Comparison of ENCODE assay signal across 13 mouse cellular contexts in the genomic region with DNA sequence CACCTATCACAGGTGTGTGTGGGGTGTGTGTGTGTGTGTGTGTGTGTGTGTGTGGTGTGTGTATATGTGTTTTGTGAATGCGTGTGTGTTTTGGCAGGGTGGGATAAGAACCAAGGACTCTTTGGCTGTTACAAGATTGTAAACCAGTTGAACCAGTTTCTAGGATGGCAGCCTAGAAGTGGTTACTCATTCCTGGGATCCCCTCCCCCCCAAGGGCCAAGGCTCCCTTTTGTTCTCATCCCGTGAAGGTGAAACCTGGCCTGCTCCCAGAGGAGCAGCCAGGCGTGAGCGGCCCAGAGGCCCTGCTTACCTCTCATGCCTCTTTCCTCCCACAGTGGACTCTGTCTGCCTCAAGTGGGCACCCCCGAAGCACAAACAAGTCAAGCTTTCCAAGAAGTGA. TPM values are rescaled to one million over a fixed set of nuclear protein-coding genes. Genes with fewer than 3 reads are reported as not detected.
A peak's percentile ranks its signal among the peaks of the same experiment; 100 is the strongest.
DNase-seq lines count a peak whose midpoint lies in the region; ATAC-seq lines count a peak whose summit lies in the region.
"Had no signal": no experiment of that assay in that cellular context is flagged by ENCODE, and none has a peak within 500 bp of the region (broad histone marks: within the 10 kb centered on the region; RNA-seq: fewer than 3 reads in every experiment).

No protein-coding gene starts in this region.

- no peak overlapping the region for H3K4me3 ChIP-seq in ES-E14 (ENCODE audit: insufficient read depth in 1 of 2, low read depth in 1 of 2, low read length in 2 of 2, poor library complexity in 1 of 2, severe bottlenecking in 1 of 2)
- no peak overlapping the region for H3K4me3 ChIP-seq in embryonic facial prominence, embryonic 14.5 days (ENCODE audit: low read depth, low read length)
- H3K4me3 ChIP-seq in kidney, embryonic 15.5 days (replicated peaks) = no peak overlapping the region
- no peak overlapping the region for H3K4me3 ChIP-seq in liver, embryonic 12.5 days
- H3K4me3 ChIP-seq in heart, embryonic 11.5 days (ENCODE audit: low read depth, low read length) = no peak overlapping the region
- H3K4me3 ChIP-seq: midbrain, embryonic 15.5 days had no signal

- H3K36me3 ChIP-seq in ES-E14 (ENCODE audit: control insufficient read depth, insufficient read depth, low read length, poor library complexity, severe bottlenecking) = peaks cover 59% of the 10 kb centered on the region
- H3K36me3 ChIP-seq in embryonic facial prominence, embryonic 14.5 days (ENCODE audit: control insufficient read depth, insufficient read depth, low read length) = peaks cover 60% of the 10 kb centered on the region
- H3K36me3 ChIP-seq in kidney, embryonic 15.5 days = peaks cover 64% of the 10 kb centered on the region
- H3K36me3 ChIP-seq in liver, embryonic 12.5 days = peaks cover 36% of the 10 kb centered on the region
- H3K36me3 ChIP-seq in heart, embryonic 11.5 days (ENCODE audit: control insufficient read depth, insufficient read depth, low read length) = no peaks in the 10 kb centered on the region

- no peak overlapping the region; the same call in 1 of the 2 replicates for H3K9ac ChIP-seq in ES-E14 (ENCODE audit: insufficient read depth, low read depth, low read length, poor library complexity, severe bottlenecking)
- H3K9ac ChIP-seq in embryonic facial prominence, embryonic 14.5 days (ENCODE audit: low read depth, low read length) = no peak overlapping the region
- 0 out of 2 replicates have a peak overlapping the region, but pooled peaks have one; percentile 7 for H3K9ac ChIP-seq in kidney, embryonic 15.5 days
- no peak overlapping the region for H3K9ac ChIP-seq in liver, embryonic 12.5 days
- H3K9ac ChIP-seq in heart, embryonic 11.5 days (ENCODE audit: low read depth, low read length) = no peak overlapping the region
- H3K9ac ChIP-seq: forebrain, postnatal 0 days; hindbrain, embryonic 14.5 days; midbrain, embryonic 15.5 days had no signal

- H3K27ac ChIP-seq in ES-E14 (ENCODE audit: insufficient read depth, low read depth, low read length, poor library complexity, severe bottlenecking) = peak overlapping the region; percentile 54; the same call in 1 of the 2 replicates
- H3K27ac ChIP-seq in embryonic facial prominence, embryonic 14.5 days (replicated peaks; ENCODE audit: low read depth, low read length) = peak overlapping the region; percentile 72
- H3K27ac ChIP-seq in kidney, embryonic 15.5 days = peak overlapping the region; percentile 93
- no peak overlapping the region for H3K27ac ChIP-seq in liver, embryonic 12.5 days
- H3K27ac ChIP-seq in heart, embryonic 11.5 days (ENCODE audit: low read depth, low read length) = no peak overlapping the region
- H3K27ac ChIP-seq: hindbrain, embryonic 14.5 days; midbrain, embryonic 15.5 days had no signal

- H3K4me1 ChIP-seq in ES-E14 (ENCODE audit: control insufficient read depth in 2 of 2, insufficient read depth in 2 of 2, low read length in 2 of 2, poor library complexity in 1 of 2) = peaks cover 0 to 25% of the 10 kb centered on the region in 2 experiments; a peak in 3 of 4 replicates
- no peaks in the 10 kb centered on the region for H3K4me1 ChIP-seq in embryonic facial prominence, embryonic 14.5 days (ENCODE audit: control insufficient read depth, insufficient read depth, low read length)
- H3K4me1 ChIP-seq in kidney, embryonic 15.5 days = peaks cover 59% of the 10 kb centered on the region
- peaks cover 44% of the 10 kb centered on the region for H3K4me1 ChIP-seq in liver, embryonic 12.5 days
- 0 out of 2 replicates have a peak, but pooled peaks cover 3% of the 10 kb centered on the region for H3K4me1 ChIP-seq in heart, embryonic 11.5 days (ENCODE audit: control insufficient read depth, insufficient read depth, low read length)
- H3K4me1 ChIP-seq: midbrain, embryonic 15.5 days had no signal

- no peak overlapping the region for H3K4me2 ChIP-seq in embryonic facial prominence, embryonic 14.5 days (ENCODE audit: low read depth, low read length)
- peak overlapping the region; percentile 8; the same call in 1 of the 2 replicates for H3K4me2 ChIP-seq in kidney, embryonic 15.5 days
- H3K4me2 ChIP-seq in liver, embryonic 12.5 days = no peak overlapping the region
- H3K4me2 ChIP-seq in heart, embryonic 11.5 days = no peak overlapping the region
- H3K4me2 ChIP-seq: hindbrain, embryonic 14.5 days; midbrain, embryonic 15.5 days had no signal

- peaks cover 17% of the 10 kb centered on the region; the same call in 1 of the 2 replicates for H3K27me3 ChIP-seq in embryonic facial prominence, embryonic 14.5 days (replicated peaks; ENCODE audit: control insufficient read depth, insufficient read depth, low read length)
- H3K27me3 ChIP-seq in kidney, embryonic 15.5 days = peaks cover 9% of the 10 kb centered on the region
- H3K27me3 ChIP-seq in liver, embryonic 12.5 days (replicated peaks) = peaks cover 8% of the 10 kb centered on the region
- H3K27me3 ChIP-seq in heart, embryonic 11.5 days (ENCODE audit: control insufficient read depth, insufficient read depth, low read length) = peaks cover 15% of the 10 kb centered on the region

- WGBS in embryonic facial prominence, embryonic 14.5 days = 69% methylated on average over 5 of the region's 5 CpGs
- WGBS in kidney, embryonic 15.5 days = 36% methylated on average over 5 of the region's 5 CpGs
- WGBS in liver, embryonic 12.5 days (ENCODE audit: insufficient replicate concordance) = 71% methylated on average over 5 of the region's 5 CpGs
- 82% methylated on average over 5 of the region's 5 CpGs for WGBS in heart, embryonic 11.5 days (ENCODE audit: insufficient replicate concordance)

- DNase-seq in ES-E14 (ENCODE audit: low read depth, low spot score) = no peak
- peak; percentile 88 for DNase-seq in embryonic facial prominence, embryonic 14.5 days (ENCODE audit: low spot score)
- peak; percentile 81 for DNase-seq in lung, postnatal 10 days
- DNase-seq: forebrain, postnatal 0 days; heart, adult 11 months; layer of hippocampus, postnatal 36 days had no signal

- peaks cover 5% of the 10 kb centered on the region for H3K9me3 ChIP-seq in ES-E14 (ENCODE audit: control insufficient read depth, insufficient read depth, low read depth, low read length)
- no peaks in the 10 kb centered on the region for H3K9me3 ChIP-seq in embryonic facial prominence, embryonic 14.5 days (ENCODE audit: control insufficient read depth, low read length)
- H3K9me3 ChIP-seq in kidney, embryonic 15.5 days (replicated peaks) = no peaks in the 10 kb centered on the region
- H3K9me3 ChIP-seq in liver, embryonic 12.5 days (replicated peaks) = no peaks in the 10 kb centered on the region
- no peaks in the 10 kb centered on the region for H3K9me3 ChIP-seq in heart, embryonic 11.5 days (replicated peaks; ENCODE audit: control insufficient read depth, low read length)
- H3K9me3 ChIP-seq: midbrain, embryonic 15.5 days had no signal

- in situ Hi-C loops in ES-E14 (cut with MboI; ENCODE audit: low sequenced_read_pairs in 2 of 2, unreplicated experiment in 2 of 2) = no loop called here

- peak; percentile 81 for ATAC-seq in embryonic facial prominence, embryonic 14.5 days (ENCODE audit: low read depth)
- peak; percentile 80 for ATAC-seq in kidney, embryonic 15.5 days (replicated peaks; ENCODE audit: low FRiP score)
- ATAC-seq in erythroid progenitor cell, adult 5-6 weeks (replicated peaks; ENCODE audit: low FRiP score, poor library complexity, severe bottlenecking) = no peak
- ATAC-seq in liver, embryonic 12.5 days = no peak
- ATAC-seq in heart, embryonic 11.5 days (replicated peaks; ENCODE audit: insufficient number of reproducible peaks, low FRiP score, low TSS enrichment) = no peak
- ATAC-seq: CD4-positive, CD25-positive, alpha-beta regulatory T cell, adult 4 months; forebrain, postnatal 0 days; midbrain, embryonic 15.5 days had no signal

RNA-seq across cellular contexts. Expression of gene Prss8, which starts 4.7 kb away (rescaled TPM):
- total RNA-seq in ES-E14 (2012; rRNA removed) = 11.3 and 16.5 TPM in 2 replicates
- 11.1 and 11.3 TPM in 2 replicates for polyA plus RNA-seq in embryonic facial prominence, embryonic 14.5 days (2014; fragmentation: Nextera tagmentation; extraction: Ambion mirVana)
- 56.9 and 59.5 TPM in 2 replicates for polyA plus RNA-seq in kidney, embryonic 15.5 days (2015; fragmentation: Nextera tagmentation; extraction: Ambion mirVana)
- not detected in 2 replicates for total RNA-seq in erythroid progenitor cell, adult 5-6 weeks (2015; ENCODE audit: low replicate concordance)
- not detected in 2 replicates for total RNA-seq in erythroid progenitor cell, adult 5-6 weeks (2017; ENCODE audit: low replicate concordance)
- 4.0 and 4.4 TPM in 2 replicates for polyA plus RNA-seq in liver, embryonic 12.5 days (2016; fragmentation: Nextera tagmentation; extraction: Ambion mirVana)
- polyA plus RNA-seq in heart, embryonic 11.5 days (2014; fragmentation: Nextera tagmentation; extraction: Ambion mirVana) = 0.94 and 0.96 TPM in 2 replicates
- polyA plus RNA-seq: CD4-positive, CD25-positive, alpha-beta regulatory T cell, adult 4 months had no signal

RNA-seq across cellular contexts. Expression of gene Kat8, which starts 12.9 kb away (rescaled TPM):
- 35.1 and 35.6 TPM in 2 replicates for total RNA-seq in ES-E14 (2012; rRNA removed)
- 31.7 and 35.5 TPM in 2 replicates for polyA plus RNA-seq in embryonic facial prominence, embryonic 14.5 days (2014; fragmentation: Nextera tagmentation; extraction: Ambion mirVana)
- polyA plus RNA-seq in kidney, embryonic 15.5 days (2015; fragmentation: Nextera tagmentation; extraction: Ambion mirVana) = 41.8 and 43.5 TPM in 2 replicates
- 8.0 and 18.0 TPM in 2 replicates for total RNA-seq in erythroid progenitor cell, adult 5-6 weeks (2015; ENCODE audit: low replicate concordance)
- total RNA-seq in erythroid progenitor cell, adult 5-6 weeks (2017; ENCODE audit: low replicate concordance) = 12.9 and 16.7 TPM in 2 replicates
- 29.5 and 31.0 TPM in 2 replicates for polyA plus RNA-seq in liver, embryonic 12.5 days (2016; fragmentation: Nextera tagmentation; extraction: Ambion mirVana)
- 30.7 and 32.6 TPM in 2 replicates for polyA plus RNA-seq in heart, embryonic 11.5 days (2014; fragmentation: Nextera tagmentation; extraction: Ambion mirVana)

RNA-seq across cellular contexts. Expression of gene Prss36, which starts 21.3 kb away (rescaled TPM):
- 15.3 and 15.4 TPM in 2 replicates for total RNA-seq in ES-E14 (2012; rRNA removed)
- 10.6 and 11.1 TPM in 2 replicates for polyA plus RNA-seq in embryonic facial prominence, embryonic 14.5 days (2014; fragmentation: Nextera tagmentation; extraction: Ambion mirVana)
- 11.5 and 12.4 TPM in 2 replicates for polyA plus RNA-seq in kidney, embryonic 15.5 days (2015; fragmentation: Nextera tagmentation; extraction: Ambion mirVana)
- 3.8 TPM in 1 of 2 replicates, not detected in the other for total RNA-seq in erythroid progenitor cell, adult 5-6 weeks (2015; ENCODE audit: low replicate concordance)
- not detected in 2 replicates for total RNA-seq in erythroid progenitor cell, adult 5-6 weeks (2017; ENCODE audit: low replicate concordance)
- polyA plus RNA-seq in liver, embryonic 12.5 days (2016; fragmentation: Nextera tagmentation; extraction: Ambion mirVana) = 3.9 and 5.1 TPM in 2 replicates
- 10.3 and 10.6 TPM in 2 replicates for polyA plus RNA-seq in heart, embryonic 11.5 days (2014; fragmentation: Nextera tagmentation; extraction: Ambion mirVana)

RNA-seq across cellular contexts. Expression of gene Bckdk, which starts 21.4 kb away (rescaled TPM):
- total RNA-seq in ES-E14 (2012; rRNA removed) = 53.9 and 56.4 TPM in 2 replicates
- 121 and 125 TPM in 2 replicates for polyA plus RNA-seq in embryonic facial prominence, embryonic 14.5 days (2014; fragmentation: Nextera tagmentation; extraction: Ambion mirVana)
- polyA plus RNA-seq in kidney, embryonic 15.5 days (2015; fragmentation: Nextera tagmentation; extraction: Ambion mirVana) = 120 and 140 TPM in 2 replicates
- 39.3 and 58.7 TPM in 2 replicates for total RNA-seq in erythroid progenitor cell, adult 5-6 weeks (2015; ENCODE audit: low replicate concordance)
- total RNA-seq in erythroid progenitor cell, adult 5-6 weeks (2017; ENCODE audit: low replicate concordance) = 9.7 and 17.3 TPM in 2 replicates
- 81.3 and 82.2 TPM in 2 replicates for polyA plus RNA-seq in liver, embryonic 12.5 days (2016; fragmentation: Nextera tagmentation; extraction: Ambion mirVana)
- polyA plus RNA-seq in heart, embryonic 11.5 days (2014; fragmentation: Nextera tagmentation; extraction: Ambion mirVana) = 166 and 174 TPM in 2 replicates

RNA-seq across cellular contexts. Expression of gene Vkorc1, which starts 29.8 kb away (rescaled TPM):
- total RNA-seq in ES-E14 (2012; rRNA removed) = 88.5 and 115 TPM in 2 replicates
- polyA plus RNA-seq in embryonic facial prominence, embryonic 14.5 days (2014; fragmentation: Nextera tagmentation; extraction: Ambion mirVana) = 286 and 318 TPM in 2 replicates
- polyA plus RNA-seq in kidney, embryonic 15.5 days (2015; fragmentation: Nextera tagmentation; extraction: Ambion mirVana) = 152 and 162 TPM in 2 replicates
- 24.3 and 33.5 TPM in 2 replicates for total RNA-seq in erythroid progenitor cell, adult 5-6 weeks (2015; ENCODE audit: low replicate concordance)
- 2.1 and 5.9 TPM in 2 replicates for total RNA-seq in erythroid progenitor cell, adult 5-6 weeks (2017; ENCODE audit: low replicate concordance)
- 75.0 and 80.3 TPM in 2 replicates for polyA plus RNA-seq in liver, embryonic 12.5 days (2016; fragmentation: Nextera tagmentation; extraction: Ambion mirVana)
- polyA plus RNA-seq in heart, embryonic 11.5 days (2014; fragmentation: Nextera tagmentation; extraction: Ambion mirVana) = 98.7 and 101 TPM in 2 replicates

Comparison
In these comparisons a context has a peak if more than half of its experiments do, and no peak if none do; other contexts are left out.
1. H3K27ac ChIP-seq: peak in ES-E14 (single experiment), embryonic facial prominence, embryonic 14.5 days (single experiment) and kidney, embryonic 15.5 days (single experiment); none in liver, embryonic 12.5 days (single experiment) and heart, embryonic 11.5 days (single experiment).
2. ATAC-seq: peak in embryonic facial prominence, embryonic 14.5 days (single experiment) and kidney, embryonic 15.5 days (single experiment); none in erythroid progenitor cell, adult 5-6 weeks (single experiment), liver, embryonic 12.5 days (single experiment) and heart, embryonic 11.5 days (single experiment).